Mouse (Mus musculus): ENCODE results near the gene Rnf185. TPM values are rescaled to one million over a fixed set of nuclear protein-coding genes. Genes with fewer than 3 reads are reported as not detected.

Gene Rnf185
- polyA plus RNA-seq, 1 experiment from 2014 or later = 33.9 TPM

DNA sequence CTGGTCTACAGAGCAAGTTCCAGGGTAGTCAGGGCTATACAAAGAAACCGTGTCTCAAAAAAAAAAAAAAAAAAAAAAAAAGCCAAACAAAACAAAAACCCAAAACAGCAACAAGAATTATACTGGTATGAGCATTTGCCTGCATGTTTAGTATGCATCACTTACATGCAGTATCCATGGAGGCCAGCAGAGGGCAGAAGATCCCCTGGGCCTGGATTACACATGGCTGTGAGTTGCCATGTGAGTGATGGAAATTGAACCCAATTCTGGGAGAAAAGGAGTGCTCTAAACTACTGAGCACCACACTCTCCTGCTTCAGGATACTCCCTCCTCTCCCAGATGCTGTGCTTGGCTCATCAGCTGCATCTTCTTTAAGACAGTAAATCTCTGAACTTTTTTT lies 4.2 kb upstream of the Rnf185 start:
- Histone ChIP-seq H3K9me3 (ENCODE audit: control insufficient read depth, low read length) (no peaks in the 10 kb centered on the region), H3K36me3 (ENCODE audit: control insufficient read depth, insufficient read depth, low read length) (peaks cover 16% of the 10 kb centered on the region), H3K9ac (ENCODE audit: low read length) (no peak overlapping the region), H3K27me3 (replicated peaks; ENCODE audit: control insufficient read depth, insufficient read depth, low read length) (no peaks in the 10 kb centered on the region), H3K27ac (ENCODE audit: low read depth) (no peak overlapping the region), H3K4me2 (ENCODE audit: low read length) (no peak overlapping the region), H3K4me1 (replicated peaks; ENCODE audit: control insufficient read depth, insufficient read depth, low read length) (peaks cover 6% of the 10 kb centered on the region), H3K4me3 (ENCODE audit: low read depth, low read length) (no peak overlapping the region)
- ATAC-seq (replicated peaks; ENCODE audit: low FRiP score, low TSS enrichment, low read depth) = no peak
- WGBS = 30% methylated on average over 1 of the region's 1 CpGs
- peak; percentile 86 for DNase-seq (ENCODE audit: low spot score)

DNA sequence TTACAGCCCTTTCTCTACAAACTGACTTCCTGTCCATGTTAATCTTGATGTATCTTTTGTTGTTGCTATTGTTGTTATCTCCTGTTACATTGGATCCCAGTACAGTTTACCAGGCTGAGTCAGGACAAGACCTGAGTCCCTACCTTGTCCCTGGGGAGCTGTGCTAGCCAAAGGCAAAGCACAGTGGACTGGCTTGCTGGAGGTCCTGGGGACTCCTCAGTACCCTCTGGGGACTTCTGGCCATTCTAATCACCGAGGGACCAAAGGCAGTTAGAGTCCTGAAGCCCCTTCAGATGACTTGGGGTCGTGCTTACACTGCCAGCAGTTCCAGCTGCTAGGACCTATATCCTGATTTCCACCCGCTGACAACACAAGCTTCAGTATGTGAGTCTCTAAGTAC lies 2.3 kb upstream of the Rnf185 start:
- H3K9me3 ChIP-seq (ENCODE audit: control insufficient read depth, low read length) = no peaks in the 10 kb centered on the region
- H3K4me2 ChIP-seq (ENCODE audit: low read length) = no peak overlapping the region
- WGBS = 90% methylated on average over 3 of the region's 3 CpGs
- H3K9ac ChIP-seq (ENCODE audit: low read length) = no peak overlapping the region
- H3K36me3 ChIP-seq (ENCODE audit: control insufficient read depth, insufficient read depth, low read length) = peaks cover 16% of the 10 kb centered on the region
- no peak for ATAC-seq (replicated peaks; ENCODE audit: low FRiP score, low TSS enrichment, low read depth)
- H3K27ac ChIP-seq (ENCODE audit: low read depth) = no peak overlapping the region
- no peak overlapping the region for H3K4me3 ChIP-seq (ENCODE audit: low read depth, low read length)
- no peaks in the 10 kb centered on the region for H3K27me3 ChIP-seq (replicated peaks; ENCODE audit: control insufficient read depth, insufficient read depth, low read length)
- H3K4me1 ChIP-seq (replicated peaks; ENCODE audit: control insufficient read depth, insufficient read depth, low read length) = peaks cover 12% of the 10 kb centered on the region
- DNase-seq (ENCODE audit: low spot score) = no peak

DNA sequence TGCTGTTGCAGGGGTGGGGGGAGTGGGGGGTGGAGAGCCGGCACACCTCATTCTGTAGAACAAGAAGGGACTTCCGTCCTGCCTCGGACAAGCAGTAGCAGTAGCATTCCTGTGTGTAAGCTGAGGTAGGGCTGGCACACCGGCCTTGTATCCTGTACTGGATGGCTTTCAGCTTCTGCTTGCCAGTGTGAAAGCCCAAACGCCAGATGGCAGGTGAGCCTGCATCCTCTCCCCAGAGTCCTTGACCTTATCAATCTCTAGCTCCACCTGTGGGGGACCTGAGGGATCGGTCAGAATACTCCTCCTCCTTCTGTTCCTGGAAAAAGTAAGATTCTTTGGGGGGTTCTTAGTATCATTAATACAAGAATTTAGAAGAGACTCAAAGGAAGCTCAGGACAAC lies 1.3 kb upstream of the Rnf185 start:
- H3K36me3 ChIP-seq (ENCODE audit: control insufficient read depth, insufficient read depth, low read length) = peaks cover 16% of the 10 kb centered on the region
- peak overlapping the region; percentile 94 for H3K4me3 ChIP-seq (ENCODE audit: low read depth, low read length)
- WGBS = 74% methylated on average over 6 of the region's 6 CpGs

DNA sequence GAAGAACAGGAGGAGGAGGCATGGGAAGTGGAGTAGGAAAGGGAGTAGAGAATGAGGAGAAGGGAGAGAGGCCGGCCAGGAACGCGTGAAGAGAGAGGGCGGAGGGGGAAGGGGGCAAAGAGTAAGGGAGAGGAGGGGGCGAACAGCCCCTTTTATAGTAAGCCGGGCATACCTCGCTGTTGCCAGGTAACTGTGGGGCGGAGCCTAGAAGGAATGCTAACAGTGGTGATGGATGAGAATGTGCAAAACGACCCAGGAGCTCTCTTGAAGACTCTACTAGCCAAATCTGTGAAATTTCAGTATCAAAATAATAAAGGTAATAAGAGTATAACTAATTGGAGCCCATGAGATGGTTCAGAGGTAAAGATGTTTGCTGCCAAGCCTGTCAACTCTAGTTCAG lies 606 bp upstream of the Rnf185 start:
- Histone ChIP-seq H3K4me1 (replicated peaks; ENCODE audit: control insufficient read depth, insufficient read depth, low read length) (peaks cover 12% of the 10 kb centered on the region), H3K27me3 (replicated peaks; ENCODE audit: control insufficient read depth, insufficient read depth, low read length) (no peaks in the 10 kb centered on the region), H3K27ac (ENCODE audit: low read depth) (peak overlapping the region; percentile 76), H3K4me3 (ENCODE audit: low read depth, low read length) (peak overlapping the region; percentile 94), H3K36me3 (ENCODE audit: control insufficient read depth, insufficient read depth, low read length) (peaks cover 16% of the 10 kb centered on the region), H3K4me2 (ENCODE audit: low read length) (peak overlapping the region; percentile 92), H3K9me3 (ENCODE audit: control insufficient read depth, low read length) (no peaks in the 10 kb centered on the region), H3K9ac (ENCODE audit: low read length) (peak overlapping the region; percentile 84)
- ATAC-seq (replicated peaks; ENCODE audit: low FRiP score, low TSS enrichment, low read depth) (peak; percentile 40; the same call in 1 of the 2 replicates), DNase-seq (ENCODE audit: low spot score) (peak; percentile 61)
- 1% methylated on average over 9 of the region's 9 CpGs for WGBS

More for the DNA sequence above, 1.3 kb upstream of the Rnf185 start:
- Histone ChIP-seq H3K9me3 (ENCODE audit: control insufficient read depth, low read length) (no peaks in the 10 kb centered on the region), H3K27ac (ENCODE audit: low read depth) (no peak overlapping the region), H3K27me3 (replicated peaks; ENCODE audit: control insufficient read depth, insufficient read depth, low read length) (no peaks in the 10 kb centered on the region), H3K9ac (ENCODE audit: low read length) (no peak overlapping the region), H3K4me2 (ENCODE audit: low read length) (peak overlapping the region; percentile 92), H3K4me1 (replicated peaks; ENCODE audit: control insufficient read depth, insufficient read depth, low read length) (peaks cover 12% of the 10 kb centered on the region)
- DNase-seq (ENCODE audit: low spot score) = no peak
- no peak for ATAC-seq (replicated peaks; ENCODE audit: low FRiP score, low TSS enrichment, low read depth)

DNA sequence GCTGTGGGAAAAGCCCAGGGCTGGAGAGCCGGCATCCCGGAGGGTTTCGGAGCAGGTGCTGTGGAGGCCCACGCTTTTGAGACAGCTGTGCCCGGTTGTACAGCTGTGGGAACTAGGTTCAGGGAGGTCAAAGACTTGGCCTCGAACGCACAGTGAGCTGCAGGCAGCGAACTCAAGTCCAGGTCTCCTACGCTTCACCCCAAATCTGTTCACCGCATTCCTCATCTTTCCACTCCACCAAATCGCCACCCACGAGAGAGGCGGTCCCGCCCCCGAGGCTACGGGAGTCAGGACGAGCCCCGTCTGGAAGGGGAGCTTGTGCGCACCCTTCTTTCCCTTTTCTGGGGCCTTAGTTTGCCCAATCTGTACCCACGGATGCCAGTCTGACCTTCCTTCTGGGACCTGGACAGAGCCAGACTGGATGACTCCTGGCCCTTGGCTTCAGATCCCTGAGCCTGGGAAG lies 431 bp downstream of the Rnf185 start:
- peak; percentile 20 for ATAC-seq (replicated peaks; ENCODE audit: low FRiP score, low TSS enrichment, low read depth)
- H3K9ac ChIP-seq (ENCODE audit: low read length) = peak overlapping the region; percentile 84
- H3K4me1 ChIP-seq (replicated peaks; ENCODE audit: control insufficient read depth, insufficient read depth, low read length) = peaks cover 12% of the 10 kb centered on the region
- DNase-seq (ENCODE audit: low spot score) = no peak
- peak overlapping the region; percentile 76 for H3K27ac ChIP-seq (ENCODE audit: low read depth)
- H3K9me3 ChIP-seq (ENCODE audit: control insufficient read depth, low read length) = no peaks in the 10 kb centered on the region
- H3K4me2 ChIP-seq (ENCODE audit: low read length) = peak overlapping the region; percentile 92
- H3K4me3 ChIP-seq (ENCODE audit: low read depth, low read length) = peak overlapping the region; percentile 94
- H3K36me3 ChIP-seq (ENCODE audit: control insufficient read depth, insufficient read depth, low read length) = peaks cover 16% of the 10 kb centered on the region
- no peaks in the 10 kb centered on the region for H3K27me3 ChIP-seq (replicated peaks; ENCODE audit: control insufficient read depth, insufficient read depth, low read length)
- under 1% methylated on average over 20 of the region's 20 CpGs for WGBS

DNA sequence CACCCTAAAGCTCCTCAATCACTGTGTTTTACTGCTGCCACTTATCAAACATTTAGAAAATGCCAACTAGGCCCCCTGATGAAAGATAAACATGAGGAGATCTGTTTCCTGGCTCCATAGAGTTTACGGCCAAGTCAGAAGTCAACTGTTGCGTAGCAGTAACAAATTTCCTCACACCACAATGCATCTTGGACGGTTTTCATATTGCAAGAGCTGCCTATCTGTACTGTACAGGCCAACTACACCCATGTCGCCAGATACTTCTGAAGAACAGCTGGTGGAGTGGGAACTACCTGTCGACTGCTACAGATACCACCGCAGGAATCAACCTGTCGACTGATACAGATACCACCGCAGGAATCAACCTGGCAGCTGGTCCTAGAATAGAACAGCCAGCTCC lies 7.3 kb downstream of the Rnf185 start:
- Histone ChIP-seq H3K27ac (ENCODE audit: low read depth) (no peak overlapping the region), H3K9me3 (ENCODE audit: control insufficient read depth, low read length) (no peaks in the 10 kb centered on the region), H3K4me3 (ENCODE audit: low read depth, low read length) (no peak overlapping the region), H3K36me3 (ENCODE audit: control insufficient read depth, insufficient read depth, low read length) (no peaks in the 10 kb centered on the region; the same call in 1 of the 2 replicates), H3K4me1 (replicated peaks; ENCODE audit: control insufficient read depth, insufficient read depth, low read length) (no peaks in the 10 kb centered on the region), H3K27me3 (replicated peaks; ENCODE audit: control insufficient read depth, insufficient read depth, low read length) (no peaks in the 10 kb centered on the region), H3K4me2 (ENCODE audit: low read length) (no peak overlapping the region), H3K9ac (ENCODE audit: low read length) (no peak overlapping the region)
- no peak for DNase-seq (ENCODE audit: low spot score)
- 78% methylated on average over 8 of the region's 8 CpGs for WGBS
- ATAC-seq (replicated peaks; ENCODE audit: low FRiP score, low TSS enrichment, low read depth) = no peak

DNA sequence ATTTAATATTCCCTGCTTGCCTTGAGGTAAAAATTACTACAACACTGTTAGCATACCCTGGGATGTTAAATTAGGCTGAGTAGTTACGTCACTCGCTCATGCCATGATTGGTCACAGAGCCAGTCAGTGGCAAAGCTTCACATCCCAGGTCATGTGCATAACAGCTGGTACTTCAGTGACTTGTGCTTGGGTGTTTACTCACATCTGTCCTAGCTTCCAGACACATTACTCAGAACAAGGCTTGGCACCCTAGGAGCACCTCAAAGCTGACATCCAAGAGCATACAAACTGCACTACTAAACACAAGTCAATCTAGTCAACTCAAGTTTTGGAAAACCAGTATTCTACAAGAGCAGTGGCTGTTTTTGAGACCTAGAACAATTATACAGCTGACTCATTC lies 9.1 kb downstream of the Rnf185 start:
- H3K4me1 ChIP-seq (replicated peaks; ENCODE audit: control insufficient read depth, insufficient read depth, low read length) = no peaks in the 10 kb centered on the region
- H3K4me3 ChIP-seq (ENCODE audit: low read depth, low read length) = no peak overlapping the region
- H3K27me3 ChIP-seq (replicated peaks; ENCODE audit: control insufficient read depth, insufficient read depth, low read length) = no peaks in the 10 kb centered on the region
- H3K9me3 ChIP-seq (ENCODE audit: control insufficient read depth, low read length) = no peaks in the 10 kb centered on the region
- ATAC-seq (replicated peaks; ENCODE audit: low FRiP score, low TSS enrichment, low read depth) = no peak
- no peaks in the 10 kb centered on the region; the same call in 1 of the 2 replicates for H3K36me3 ChIP-seq (ENCODE audit: control insufficient read depth, insufficient read depth, low read length)
- no peak overlapping the region for H3K27ac ChIP-seq (ENCODE audit: low read depth)
- no peak overlapping the region for H3K9ac ChIP-seq (ENCODE audit: low read length)
- no peak overlapping the region for H3K4me2 ChIP-seq (ENCODE audit: low read length)
- WGBS = 89% methylated on average over 2 of the region's 2 CpGs
- DNase-seq (ENCODE audit: low spot score) = no peak

DNA sequence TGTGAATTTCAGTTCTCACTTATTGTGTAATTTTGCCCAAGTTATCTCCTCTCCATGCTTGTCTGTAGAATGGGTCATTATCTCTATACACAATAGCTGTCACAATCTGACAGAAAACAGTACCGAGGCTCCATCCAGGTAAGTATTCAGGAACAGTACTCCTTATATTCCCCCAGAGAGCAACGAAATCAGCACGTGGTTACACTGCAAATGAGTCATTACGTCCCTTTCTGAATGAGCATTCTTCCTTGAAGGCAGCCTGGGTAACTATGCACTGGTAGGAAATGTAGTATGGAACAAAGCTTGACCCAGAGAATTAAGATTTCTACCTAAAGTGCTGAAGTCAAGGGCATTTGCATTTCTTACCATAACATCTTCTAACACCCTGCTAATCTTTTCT lies 9.5 kb downstream of the Rnf185 start:
- 81% methylated on average over 4 of the region's 4 CpGs for WGBS
- Histone ChIP-seq H3K4me3 (ENCODE audit: low read depth, low read length) (no peak overlapping the region), H3K9ac (ENCODE audit: low read length) (no peak overlapping the region), H3K9me3 (ENCODE audit: control insufficient read depth, low read length) (no peaks in the 10 kb centered on the region), H3K4me2 (ENCODE audit: low read length) (no peak overlapping the region), H3K4me1 (replicated peaks; ENCODE audit: control insufficient read depth, insufficient read depth, low read length) (no peaks in the 10 kb centered on the region), H3K36me3 (ENCODE audit: control insufficient read depth, insufficient read depth, low read length) (no peaks in the 10 kb centered on the region), H3K27ac (ENCODE audit: low read depth) (no peak overlapping the region), H3K27me3 (replicated peaks; ENCODE audit: control insufficient read depth, insufficient read depth, low read length) (no peaks in the 10 kb centered on the region)
- DNase-seq (ENCODE audit: low spot score) = no peak
- no peak for ATAC-seq (replicated peaks; ENCODE audit: low FRiP score, low TSS enrichment, low read depth)

DNA sequence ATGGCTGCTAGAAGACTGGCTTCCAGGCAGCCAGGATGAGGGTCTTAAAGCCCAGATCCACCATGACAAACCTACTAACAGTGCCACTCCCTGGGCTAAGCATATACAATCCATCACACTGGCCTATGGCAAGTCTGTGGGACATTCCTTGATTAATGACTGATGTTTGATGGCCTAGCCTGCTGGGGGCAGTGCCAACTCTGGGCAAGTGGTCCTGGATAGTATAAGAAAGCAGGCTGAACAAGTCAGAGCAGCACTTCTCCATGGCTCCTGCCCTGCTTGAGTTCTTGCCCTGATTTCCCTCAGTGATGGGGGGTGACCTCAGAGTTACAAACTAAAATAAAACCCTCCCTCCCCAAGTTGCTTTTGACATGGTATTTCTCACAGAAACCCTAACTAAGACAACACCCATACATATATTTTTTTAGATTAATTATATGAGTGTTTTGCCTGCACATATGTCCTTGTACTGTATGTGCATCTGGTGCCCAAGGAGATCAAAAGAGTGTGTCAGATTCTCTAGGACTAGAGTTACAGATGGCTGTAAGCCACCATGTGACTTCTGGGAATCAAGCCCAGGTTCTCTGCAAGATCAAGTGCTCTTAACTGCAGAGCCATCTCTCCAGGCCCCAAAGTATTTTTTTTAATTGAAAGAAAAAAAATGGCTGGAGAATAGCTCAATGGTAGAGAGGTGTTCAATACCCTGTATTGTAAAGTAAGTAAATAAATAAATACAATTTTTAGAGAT lies 10.3 kb downstream of the Rnf185 start:
- no peak for ATAC-seq (replicated peaks; ENCODE audit: low FRiP score, low TSS enrichment, low read depth)
- H3K4me3 ChIP-seq (ENCODE audit: low read depth, low read length) = no peak overlapping the region
- H3K9me3 ChIP-seq (ENCODE audit: control insufficient read depth, low read length) = no peaks in the 10 kb centered on the region
- H3K4me2 ChIP-seq (ENCODE audit: low read length) = no peak overlapping the region
- no peak for DNase-seq (ENCODE audit: low spot score)
- H3K4me1 ChIP-seq (replicated peaks; ENCODE audit: control insufficient read depth, insufficient read depth, low read length) = no peaks in the 10 kb centered on the region
- no peak overlapping the region for H3K27ac ChIP-seq (ENCODE audit: low read depth)
- H3K9ac ChIP-seq (ENCODE audit: low read length) = no peak overlapping the region
- no peaks in the 10 kb centered on the region for H3K27me3 ChIP-seq (replicated peaks; ENCODE audit: control insufficient read depth, insufficient read depth, low read length)
- no peaks in the 10 kb centered on the region for H3K36me3 ChIP-seq (ENCODE audit: control insufficient read depth, insufficient read depth, low read length)

All from intestine, embryonic 14.5 days (tissue).